Mouse (Mus musculus) cortical plate, adult 2 months (tissue): Measurements from ENCODE around the gene Ttll11.

ENCODE experiments used
- CTCF ChIP-seq: fragments of 200-500 bp; IDR thresholded peaks from 2 replicates; pipeline ENCODE4 v1.5.1; 2011; ENCODE audit warnings: mild to moderate bottlenecking, control low read depth, low read length; ENCODE audit not compliant: insufficient read depth; ENCODE audit errors: extremely low read depth
- POLR2A ChIP-seq: fragments of 200-500 bp; IDR thresholded peaks from 2 replicates; pipeline ENCODE4 v1.6.1; 2011; ENCODE audit warnings: mild to moderate bottlenecking, low read length, control low read depth; ENCODE audit not compliant: insufficient read depth; ENCODE audit errors: extremely low read depth

GRCm38 (mm10) chr2:35910740-35911139 lies 69.0 kb downstream of the Ttll11 start:
- TF ChIP-seq POLR2A, result no peak
- no peak for TF ChIP-seq CTCF
